Mouse (Mus musculus): ENCODE results near the gene Fbxw19. TPM values are rescaled to one million over a fixed set of nuclear protein-coding genes. Genes with fewer than 3 reads are reported as not detected.
"Not testable (repeated sequence)": the region's sequence is repeated elsewhere in the genome, so short reads cannot be mapped to it uniquely, and the experiment has no call there.

Gene Fbxw19
- not detected in 2 replicates for polyA plus RNA-seq (2015; fragmentation: Nextera tagmentation; extraction: Ambion mirVana)

- not testable (repeated sequence) for H3K27ac ChIP-seq (ENCODE audit: low read length); H3K9me3 ChIP-seq (replicated peaks; ENCODE audit: control insufficient read depth, low read length, poor library complexity, severe bottlenecking); H3K9ac ChIP-seq (ENCODE audit: low read depth, low read length); H3K27me3 ChIP-seq (ENCODE audit: control insufficient read depth, insufficient read depth, low read depth, low read length); H3K4me2 ChIP-seq (ENCODE audit: low read length); H3K4me1 ChIP-seq (ENCODE audit: control insufficient read depth, insufficient read depth, low read length); H3K4me3 ChIP-seq (ENCODE audit: low read depth, low read length); ATAC-seq; H3K36me3 ChIP-seq (ENCODE audit: control insufficient read depth, insufficient read depth, low read length)
- 77% methylated on average over 1 of the region's 1 CpGs for WGBS
These were observed at the start of gene Fbxw19 for GRCm38 (mm10) chr9:109495775-109496174. Gene Fbxw19 (minus strand): TSS chr9:109495875.

DNA sequence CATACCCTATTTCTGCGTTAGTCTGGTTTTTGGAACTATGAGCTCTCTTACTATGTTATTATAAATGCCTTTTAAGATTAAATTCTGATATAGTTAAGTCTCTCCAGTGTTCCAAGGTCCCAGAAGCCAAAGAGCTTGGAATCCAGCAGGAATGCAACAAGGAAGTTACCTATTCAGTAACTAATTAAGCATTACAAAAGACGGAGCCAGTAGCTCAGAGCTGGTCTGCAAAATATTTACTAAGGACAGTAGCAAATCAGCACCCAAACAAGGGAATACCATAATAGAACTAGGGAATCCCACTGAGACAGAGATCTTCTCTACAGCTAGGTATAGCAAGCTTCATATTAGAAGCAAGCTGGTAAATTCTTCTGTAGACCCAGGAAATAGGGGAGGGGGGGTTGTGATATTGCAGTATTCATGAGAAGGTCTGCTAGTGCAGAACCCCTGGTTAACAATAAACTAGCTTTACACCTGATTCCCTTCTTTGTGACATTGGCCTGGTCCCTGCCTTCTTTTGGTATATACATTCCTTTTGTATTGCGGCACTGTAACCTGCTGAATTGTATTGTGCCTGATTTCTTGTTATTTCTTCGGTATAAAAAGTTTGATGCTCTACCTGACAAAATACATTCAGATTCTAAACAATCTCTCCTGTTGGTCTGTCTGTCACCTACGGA lies 27.9 kb upstream of the Fbxw19 start:
- no peaks in the 10 kb centered on the region for H3K4me1 ChIP-seq (ENCODE audit: control insufficient read depth, insufficient read depth, low read length)

GRCm38 (mm10) chr9:109449040-109449439 lies 46.6 kb downstream of the Fbxw19 start, which contains the start of gene Fbxw16:
Gene Fbxw16 (minus strand): TSS chr9:109449140.
- ATAC-seq, result no peak
- no peak within 1 kb of the TSS for H3K27ac ChIP-seq (ENCODE audit: low read length)

More for the DNA sequence above, 27.9 kb upstream of the Fbxw19 start:
- no peak overlapping the region for H3K9ac ChIP-seq (ENCODE audit: low read depth, low read length)
- H3K9me3 ChIP-seq (replicated peaks; ENCODE audit: control insufficient read depth, low read length, poor library complexity, severe bottlenecking), result no peaks in the 10 kb centered on the region
- H3K4me3 ChIP-seq (ENCODE audit: low read depth, low read length), result no peak overlapping the region
- WGBS, result 82% methylated on average over 5 of the region's 5 CpGs
- no peak overlapping the region for H3K4me2 ChIP-seq (ENCODE audit: low read length)
- ATAC-seq, result no peak
- no peak overlapping the region for H3K27ac ChIP-seq (ENCODE audit: low read length)
- H3K36me3 ChIP-seq (ENCODE audit: control insufficient read depth, insufficient read depth, low read length), result no peaks in the 10 kb centered on the region
- H3K27me3 ChIP-seq (ENCODE audit: control insufficient read depth, insufficient read depth, low read depth, low read length), result no peaks in the 10 kb centered on the region

GRCm38 (mm10) chr9:109432956-109433355 lies 62.7 kb downstream of the Fbxw19 start:
- Histone ChIP-seq H3K4me2 (ENCODE audit: low read length) (no peak overlapping the region), H3K36me3 (ENCODE audit: control insufficient read depth, insufficient read depth, low read length) (no peaks in the 10 kb centered on the region), H3K27ac (ENCODE audit: low read length) (no peak overlapping the region), H3K27me3 (ENCODE audit: control insufficient read depth, insufficient read depth, low read depth, low read length) (no peaks in the 10 kb centered on the region), H3K9me3 (replicated peaks; ENCODE audit: control insufficient read depth, low read length, poor library complexity, severe bottlenecking) (no peaks in the 10 kb centered on the region), H3K4me3 (ENCODE audit: low read depth, low read length) (no peak overlapping the region), H3K9ac (ENCODE audit: low read depth, low read length) (no peak overlapping the region), H3K4me1 (ENCODE audit: control insufficient read depth, insufficient read depth, low read length) (no peaks in the 10 kb centered on the region)
- WGBS, result 88% methylated on average over 1 of the region's 1 CpGs
- ATAC-seq, result no peak

More at GRCm38 (mm10) chr9:109449040-109449439, 46.6 kb downstream of the Fbxw19 start, which contains the start of gene Fbxw16:
- Histone ChIP-seq H3K4me1 (ENCODE audit: control insufficient read depth, insufficient read depth, low read length) (no peaks in the 10 kb centered on the region), H3K9me3 (replicated peaks; ENCODE audit: control insufficient read depth, low read length, poor library complexity, severe bottlenecking) (no peaks in the 10 kb centered on the region), H3K9ac (ENCODE audit: low read depth, low read length) (no peak within 1 kb of the TSS), H3K36me3 (ENCODE audit: control insufficient read depth, insufficient read depth, low read length) (no peaks in the 10 kb centered on the region), H3K27me3 (ENCODE audit: control insufficient read depth, insufficient read depth, low read depth, low read length) (no peaks in the 10 kb centered on the region), H3K4me3 (ENCODE audit: low read depth, low read length) (no peak within 1 kb of the TSS), H3K4me2 (ENCODE audit: low read length) (no peak within 1 kb of the TSS)

Other genes with a start within 250 kb of the Fbxw19 start
- gene Fbxw14, start 208.2 kb downstream of the Fbxw19 start, polyA plus RNA-seq (2015; fragmentation: Nextera tagmentation; extraction: Ambion mirVana), result not detected in 2 replicates
- gene Fbxw28, start 156.2 kb downstream of the Fbxw19 start, polyA plus RNA-seq (2015; fragmentation: Nextera tagmentation; extraction: Ambion mirVana), result not detected in 2 replicates
- gene Fbxw22, start 91.6 kb downstream of the Fbxw19 start, polyA plus RNA-seq (2015; fragmentation: Nextera tagmentation; extraction: Ambion mirVana), result not detected in 2 replicates
- not detected in 2 replicates for gene Fbxw16, start 46.7 kb downstream of the Fbxw19 start, polyA plus RNA-seq (2015; fragmentation: Nextera tagmentation; extraction: Ambion mirVana)
- not detected in 2 replicates for gene Fbxw15, start 72.4 kb upstream of the Fbxw19 start, polyA plus RNA-seq (2015; fragmentation: Nextera tagmentation; extraction: Ambion mirVana)
- gene Fbxw24, start 130.2 kb upstream of the Fbxw19 start, polyA plus RNA-seq (2015; fragmentation: Nextera tagmentation; extraction: Ambion mirVana), result not detected in 2 replicates
- not detected in 2 replicates for gene Fbxw25, start 168.8 kb upstream of the Fbxw19 start, polyA plus RNA-seq (2015; fragmentation: Nextera tagmentation; extraction: Ambion mirVana)
- 0.14 TPM in 1 of 2 replicates, not detected in the other for gene Fbxw18, start 206.8 kb upstream of the Fbxw19 start, polyA plus RNA-seq (2015; fragmentation: Nextera tagmentation; extraction: Ambion mirVana)